Mouse (Mus musculus): Measurements from ENCODE around the gene Myrf.

The Myrf gene

GRCm38 (mm10) chr19:10205051-10205450 lies 35.5 kb downstream of the Myrf start:
- DNase-seq (ENCODE audit: low spot score), result no peak

GRCm38 (mm10) chr19:10204616-10205001 lies 35.9 kb downstream of the Myrf start:
- peak; percentile 74 for DNase-seq (ENCODE audit: low spot score)

GRCm38 (mm10) chr19:10203848-10204615 lies 36.5 kb downstream of the Myrf start, which contains the start of the genes Tmem258 and Fen1:
Tmem258 (plus strand) TSS chr19:10204014.
Fen1 (minus strand) TSS chr19:10204169.
- DNase-seq (ENCODE audit: low spot score), result peak; percentile 94

- DNase-seq (ENCODE audit: low spot score), result no peak
Measured at GRCm38 (mm10) chr19:10203146-10203847, 37.3 kb downstream of the Myrf start.

GRCm38 (mm10) chr19:10198723-10199122 lies 41.8 kb downstream of the Myrf start:
- DNase-seq (ENCODE audit: low spot score), result peak; percentile 91

GRCm38 (mm10) chr19:10198286-10198685 lies 42.3 kb downstream of the Myrf start:
- no peak for DNase-seq (ENCODE audit: low spot score)

- DNase-seq (ENCODE audit: low spot score), result no peak
Measured at GRCm38 (mm10) chr19:10197130-10197529, 43.4 kb downstream of the Myrf start.

GRCm38 (mm10) chr19:10195252-10195651 lies 45.3 kb downstream of the Myrf start:
- DNase-seq (ENCODE audit: low spot score), result no peak

GRCm38 (mm10) chr19:10194337-10194736 lies 46.2 kb downstream of the Myrf start:
- no peak for DNase-seq (ENCODE audit: low spot score)

GRCm38 (mm10) chr19:10191326-10191725 lies 49.2 kb downstream of the Myrf start:
- DNase-seq (ENCODE audit: low spot score), result no peak

- DNase-seq (ENCODE audit: low spot score), result peak; percentile 83
Measured at GRCm38 (mm10) chr19:10190796-10191195, 49.8 kb downstream of the Myrf start.

- no peak for DNase-seq (ENCODE audit: low spot score)
Measured at GRCm38 (mm10) chr19:10189940-10190339, 50.6 kb downstream of the Myrf start.

- no peak for DNase-seq (ENCODE audit: low spot score)
Measured at GRCm38 (mm10) chr19:10189022-10189421, 51.5 kb downstream of the Myrf start.

GRCm38 (mm10) chr19:10188281-10188811 lies 52.2 kb downstream of the Myrf start:
- DNase-seq (ENCODE audit: low spot score), result no peak

- DNase-seq (ENCODE audit: low spot score), result no peak
Measured at GRCm38 (mm10) chr19:10186569-10186968, 54.0 kb downstream of the Myrf start.

- DNase-seq (ENCODE audit: low spot score), result no peak
Measured at GRCm38 (mm10) chr19:10185876-10186275, 54.7 kb downstream of the Myrf start.

GRCm38 (mm10) chr19:10184096-10184495 lies 56.5 kb downstream of the Myrf start:
- DNase-seq (ENCODE audit: low spot score), result peak; percentile 68

GRCm38 (mm10) chr19:10183299-10183983 lies 57.1 kb downstream of the Myrf start:
- peak; percentile 83 for DNase-seq (ENCODE audit: low spot score)

- DNase-seq (ENCODE audit: low spot score), result peak; percentile 97
Measured at GRCm38 (mm10) chr19:10182670-10183298, 57.8 kb downstream of the Myrf start, which contains the start of gene Fads1. Fads1 (plus strand) TSS chr19:10182888.

- DNase-seq (ENCODE audit: low spot score), result no peak
Measured at GRCm38 (mm10) chr19:10182142-10182541, 58.4 kb downstream of the Myrf start.

GRCm38 (mm10) chr19:10181225-10181624 lies 59.3 kb downstream of the Myrf start:
- DNase-seq (ENCODE audit: low spot score), result no peak

GRCm38 (mm10) chr19:10176941-10177372 lies 63.6 kb downstream of the Myrf start:
- no peak for DNase-seq (ENCODE audit: low spot score)

All from embryo, embryonic 10.5 days (tissue).